Mouse (Mus musculus): ENCODE data around the gene Slmap.
"Not testable (repeated sequence)": the region's sequence is repeated elsewhere in the genome, so short reads cannot be mapped to it uniquely, and the experiment has no call there.

Gene Slmap

GRCm38 (mm10) chr14:26534757-26535479, at the start of gene Slmap:
Slmap (minus strand) TSS chr14:26534931.
- DNase-seq (ENCODE audit: low spot score) = peak; percentile 96

- no peak for DNase-seq (ENCODE audit: low spot score)
Observed at GRCm38 (mm10) chr14:26583645-26584044, 48.9 kb upstream of the Slmap start.

- DNase-seq (ENCODE audit: low spot score) = peak; percentile 88
Observed at GRCm38 (mm10) chr14:26579346-26580343, 44.9 kb upstream of the Slmap start.

GRCm38 (mm10) chr14:26578791-26579191, 44.1 kb upstream of the Slmap start:
- DNase-seq (ENCODE audit: low spot score) = no peak

GRCm38 (mm10) chr14:26576255-26576780, 41.6 kb upstream of the Slmap start:
- no peak for DNase-seq (ENCODE audit: low spot score)

- DNase-seq (ENCODE audit: low spot score) = not testable (repeated sequence)
Observed at GRCm38 (mm10) chr14:26573556-26573955, 38.8 kb upstream of the Slmap start, which contains the start of gene Dennd6a. Dennd6a (plus strand) TSS chr14:26573856.

- no peak for DNase-seq (ENCODE audit: low spot score)
Observed at GRCm38 (mm10) chr14:26571951-26572675, 37.4 kb upstream of the Slmap start.

GRCm38 (mm10) chr14:26569880-26570279, 35.1 kb upstream of the Slmap start:
- DNase-seq (ENCODE audit: low spot score) = no peak

- no peak for DNase-seq (ENCODE audit: low spot score)
Observed at GRCm38 (mm10) chr14:26562247-26562646, 27.5 kb upstream of the Slmap start.

- DNase-seq (ENCODE audit: low spot score) = no peak
Observed at GRCm38 (mm10) chr14:26558536-26558935, 23.8 kb upstream of the Slmap start.

- no peak for DNase-seq (ENCODE audit: low spot score)
Observed at GRCm38 (mm10) chr14:26557581-26557980, 22.9 kb upstream of the Slmap start.

- no peak for DNase-seq (ENCODE audit: low spot score)
Observed at GRCm38 (mm10) chr14:26552853-26553252, 18.1 kb upstream of the Slmap start.

- DNase-seq (ENCODE audit: low spot score) = no peak
Observed at GRCm38 (mm10) chr14:26552441-26552840, 17.7 kb upstream of the Slmap start.

- DNase-seq (ENCODE audit: low spot score) = no peak
Observed at GRCm38 (mm10) chr14:26550712-26551111, 16.0 kb upstream of the Slmap start.

- DNase-seq (ENCODE audit: low spot score) = no peak
Observed at GRCm38 (mm10) chr14:26547516-26548488, 13.1 kb upstream of the Slmap start.

- DNase-seq (ENCODE audit: low spot score) = no peak
Observed at GRCm38 (mm10) chr14:26542136-26542535, 7.4 kb upstream of the Slmap start.

- no peak for DNase-seq (ENCODE audit: low spot score)
Observed at GRCm38 (mm10) chr14:26540577-26540976, 5.8 kb upstream of the Slmap start.

GRCm38 (mm10) chr14:26539241-26539640, 4.5 kb upstream of the Slmap start:
- no peak for DNase-seq (ENCODE audit: low spot score)

- DNase-seq (ENCODE audit: low spot score) = no peak
Observed at GRCm38 (mm10) chr14:26533821-26534756, 642 bp downstream of the Slmap start.
